Mouse (Mus musculus) heart, adult 2 months (tissue): ENCODE results near the gene Ddx56.

Experiments used
- CTCF ChIP-seq: fragments of 200-600 bp; IDR thresholded peaks from 2 replicates; pipeline ENCODE4 v1.8.1; 2022; ENCODE audit warnings: antibody characterized with exemption, mild to moderate bottlenecking, moderate library complexity
- POLR2A ChIP-seq: fragments of 200-500 bp; IDR thresholded peaks from 2 replicates; pipeline ENCODE4 v1.6.1; 2011; ENCODE audit warnings: mild to moderate bottlenecking, low read depth, low read length, control low read depth; ENCODE audit not compliant: insufficient read depth

GRCm38 (mm10) chr11:6224541-6225229 is 42.9 kb downstream of the Ddx56 start:
- TF ChIP-seq POLR2A (no peak), CTCF (no peak)
